ENCODE assay signal across 8 mouse cellular contexts in the genomic region with DNA sequence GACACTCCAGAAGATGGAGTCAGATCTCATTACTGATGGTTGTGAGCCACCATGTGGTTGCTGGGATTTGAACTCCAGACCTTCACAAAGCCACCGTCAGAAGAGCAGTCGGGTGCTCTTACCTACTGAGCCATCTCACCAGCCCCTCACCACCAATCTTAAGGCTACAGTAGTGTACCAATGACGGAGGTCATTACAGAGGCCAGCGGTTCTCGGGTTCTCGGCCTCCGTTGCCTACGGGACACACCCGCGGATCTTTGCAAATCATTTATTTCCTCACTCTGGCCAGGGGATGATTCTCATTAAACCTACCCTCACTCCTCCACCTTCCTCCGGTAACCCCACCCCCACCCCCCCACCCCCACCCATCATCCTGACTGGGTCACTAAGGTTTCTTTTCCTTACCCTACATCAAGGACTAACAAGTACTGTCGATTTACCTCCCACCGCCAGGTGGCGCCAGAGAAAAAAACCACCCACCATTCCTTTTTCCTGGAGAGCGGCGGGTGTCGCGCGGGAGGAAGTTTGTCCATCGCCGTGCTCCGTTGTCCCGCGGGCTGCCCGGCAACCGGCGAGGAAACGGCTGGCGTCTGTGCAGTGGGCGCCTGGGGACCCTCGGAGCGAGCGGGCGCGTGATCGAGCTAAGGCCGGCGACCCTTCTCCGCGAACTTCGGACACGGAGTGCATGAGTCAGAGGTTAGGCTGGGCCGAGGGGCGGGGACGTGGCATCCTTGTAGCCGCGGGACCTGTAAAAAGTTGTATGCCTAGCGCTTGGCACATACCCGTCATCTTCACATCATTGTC. TPM values are rescaled to one million over a fixed set of nuclear protein-coding genes. Genes with fewer than 3 reads are reported as not detected.
DNase-seq lines count a peak whose midpoint lies in the region; ATAC-seq lines count a peak whose summit lies in the region.

Tchp (plus strand) TSS at position 496 of the 804 bp plus-strand sequence.

- peak within 1 kb of the TSS; percentile 86 for H3K4me2 ChIP-seq in hindbrain, embryonic 13.5 days

- peak within 1 kb of the TSS; percentile 81 for H3K4me3 ChIP-seq in hindbrain, embryonic 13.5 days

- peaks cover 8% of the 10 kb centered on the region for H3K4me1 ChIP-seq in hindbrain, embryonic 13.5 days (replicated peaks)

- peak within 1 kb of the TSS; percentile 83 for H3K9ac ChIP-seq in hindbrain, embryonic 13.5 days

- H3K27ac ChIP-seq in hindbrain, embryonic 13.5 days = 0 out of 2 replicates have a peak within 1 kb of the TSS, but pooled peaks have one; percentile 12

- peak; percentile 87 for ATAC-seq in hindbrain, embryonic 13.5 days (ENCODE audit: low FRiP score)

- DNase-seq in NIH3T3 (ENCODE audit: low read depth) = peak; percentile 97
- peak; percentile 97 to 98 for DNase-seq in cerebellum, postnatal 10 days
- DNase-seq in frontal cortex, postnatal 14 days (ENCODE audit: low spot score in 2 of 2) = peak; percentile 84 to 88
- DNase-seq in layer of hippocampus, postnatal 25 days (ENCODE audit: extremely low spot score in 1 of 2, low spot score in 1 of 2) = peak; percentile 94 to 98
- peak; percentile 94 for DNase-seq in lung, postnatal 25 days (ENCODE audit: low spot score)
- DNase-seq in retina, embryonic 14.5 days (ENCODE audit: low spot score) = peak; percentile 99
- DNase-seq in thymus, postnatal 4 days = peak; percentile 97

- H3K36me3 ChIP-seq in hindbrain, embryonic 13.5 days = peaks cover 33% of the 10 kb centered on the region

- 3% methylated on average over 47 of the region's 49 CpGs for WGBS in hindbrain, embryonic 13.5 days

- no peaks in the 10 kb centered on the region for H3K27me3 ChIP-seq in hindbrain, embryonic 13.5 days

- H3K9me3 ChIP-seq in hindbrain, embryonic 13.5 days = no peaks in the 10 kb centered on the region

RNA-seq across cellular contexts. Expression of gene Tchp, which starts in this region (rescaled TPM):
- 18.3 and 21.1 TPM in 2 replicates for polyA plus RNA-seq in hindbrain, embryonic 13.5 days (2015; fragmentation: Nextera tagmentation; extraction: Ambion mirVana)
- 10 to 100 TPM in 1 of 2 experiments, 1 to 10 TPM in 1; 9.3 to 14.4 TPM for total RNA-seq in layer of hippocampus, postnatal 25 days (2021)

Comparison
In these comparisons a context has a peak if more than half of its experiments do, and no peak if none do; other contexts are left out.
1. Peak in every context shown above with its lines: DNase-seq, ATAC-seq, H3K4me3 ChIP-seq and H3K27ac ChIP-seq.